In the genomic region with DNA sequence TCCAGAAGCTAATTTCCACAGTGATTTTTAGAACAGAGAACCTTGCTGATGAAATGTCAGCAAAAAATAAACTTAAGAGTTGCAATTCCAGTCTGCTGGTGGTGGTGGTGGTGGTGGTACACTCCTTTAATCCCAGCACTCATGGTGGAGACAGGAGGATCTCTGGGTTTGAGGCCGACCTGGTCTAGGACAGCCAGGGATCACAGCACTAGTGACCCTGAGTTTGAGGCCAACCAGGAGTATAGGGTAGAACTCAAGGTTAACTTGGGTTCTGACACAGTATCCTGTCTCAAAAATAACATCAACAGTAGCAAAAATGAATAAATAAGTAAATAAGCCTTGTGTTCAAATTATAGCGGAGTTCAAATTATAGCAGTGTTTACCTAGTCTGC, we compare ENCODE assay signal across 9 mouse cellular contexts. TPM values are rescaled to one million over a fixed set of nuclear protein-coding genes. Genes with fewer than 3 reads are reported as not detected.
DNase-seq lines count a peak whose midpoint lies in the region; ATAC-seq and TF ChIP-seq lines count a peak whose summit lies in the region.
"Had no signal": no experiment of that assay in that cellular context is flagged by ENCODE, and none has a peak within 500 bp of the region (broad histone marks: within the 10 kb centered on the region; RNA-seq: fewer than 3 reads in every experiment).

No protein-coding gene starts in this region.

- TF ChIP-seq CTCF in ES-Bruce4 (IDR thresholded peaks at IDR 0.05; ENCODE audit: low read depth, low read length), result no peak
- TF ChIP-seq CTCF in heart, postnatal 0 days (IDR thresholded peaks at IDR 0.05; ENCODE audit: low read depth), result no peak

- peak overlapping the region; percentile 60 for H3K4me3 ChIP-seq in heart, embryonic 11.5 days (ENCODE audit: low read depth, low read length)
- H3K4me3 ChIP-seq in ES-Bruce4 (ENCODE audit: low read depth, low read length), result peak overlapping the region; percentile 73
- peak overlapping the region; percentile 79 for H3K4me3 ChIP-seq in heart, postnatal 0 days (ENCODE audit: low read depth, low read length)
- H3K4me3 ChIP-seq in liver, embryonic 16.5 days (ENCODE audit: low read depth, low read length), result peak overlapping the region; percentile 79

- no peak for DNase-seq in heart, adult 11 months
- DNase-seq in heart, postnatal 0 days (ENCODE audit: low spot score), result no peak
- DNase-seq in right cerebral cortex, postnatal 36 days (ENCODE audit: low spot score in 2 of 2), result no peak
- DNase-seq in adrenal gland, postnatal 10 days, result no peak
- no peak for DNase-seq in gastrocnemius, adult 18-20 months (ENCODE audit: low spot score)

- H3K27ac ChIP-seq in heart, embryonic 11.5 days (ENCODE audit: low read depth, low read length), result peak overlapping the region; percentile 95
- H3K27ac ChIP-seq in ES-Bruce4 (ENCODE audit: insufficient read depth, low read length), result peak overlapping the region; percentile 66
- peak overlapping the region; percentile 98 for H3K27ac ChIP-seq in heart, postnatal 0 days (ENCODE audit: low read depth)
- peak overlapping the region; percentile 12; the same call in 1 of the 2 replicates for H3K27ac ChIP-seq in liver, embryonic 16.5 days (ENCODE audit: low read length)

- peak overlapping the region; percentile 73 for H3K9ac ChIP-seq in heart, embryonic 11.5 days (ENCODE audit: low read depth, low read length)
- H3K9ac ChIP-seq in ES-Bruce4 (ENCODE audit: low read depth, poor library complexity, severe bottlenecking), result peak overlapping the region; percentile 94
- peak overlapping the region; percentile 90 for H3K9ac ChIP-seq in heart, postnatal 0 days (replicated peaks; ENCODE audit: low read depth, low read length)
- H3K9ac ChIP-seq in liver, embryonic 16.5 days (ENCODE audit: low read depth, low read length), result no peak overlapping the region

- H3K4me1 ChIP-seq in heart, embryonic 11.5 days (ENCODE audit: control insufficient read depth, insufficient read depth, low read length), result peaks cover 18% of the 10 kb centered on the region
- peaks cover 4% of the 10 kb centered on the region for H3K4me1 ChIP-seq in ES-Bruce4 (ENCODE audit: control insufficient read depth, insufficient read depth, low read length)
- H3K4me1 ChIP-seq in heart, postnatal 0 days (ENCODE audit: control insufficient read depth, insufficient read depth), result peaks cover 12% of the 10 kb centered on the region; the same call in 1 of the 2 replicates
- H3K4me1 ChIP-seq in liver, embryonic 16.5 days (ENCODE audit: control insufficient read depth, low read depth, low read length), result peaks cover 16% of the 10 kb centered on the region

- no peaks in the 10 kb centered on the region for H3K9me3 ChIP-seq in heart, embryonic 11.5 days (replicated peaks; ENCODE audit: control insufficient read depth, low read length)
- H3K9me3 ChIP-seq in ES-Bruce4 (replicated peaks; ENCODE audit: control insufficient read depth, insufficient read depth, low read length, poor library complexity, severe bottlenecking), result no peaks in the 10 kb centered on the region
- no peaks in the 10 kb centered on the region for H3K9me3 ChIP-seq in heart, postnatal 0 days (replicated peaks; ENCODE audit: control insufficient read depth, low read length)
- no peaks in the 10 kb centered on the region for H3K9me3 ChIP-seq in liver, embryonic 16.5 days (replicated peaks; ENCODE audit: control insufficient read depth, low read length)

- TF ChIP-seq POLR2A in ES-Bruce4 (IDR thresholded peaks at IDR 0.05; ENCODE audit: insufficient read depth, low read length), result no peak

- no peaks in the 10 kb centered on the region for H3K36me3 ChIP-seq in heart, embryonic 11.5 days (ENCODE audit: control insufficient read depth, insufficient read depth, low read length)
- no peaks in the 10 kb centered on the region for H3K36me3 ChIP-seq in ES-Bruce4 (ENCODE audit: control insufficient read depth, insufficient read depth, low read length, poor library complexity, severe bottlenecking)
- H3K36me3 ChIP-seq in heart, postnatal 0 days (replicated peaks; ENCODE audit: control insufficient read depth, insufficient read depth, low read length), result no peaks in the 10 kb centered on the region
- no peaks in the 10 kb centered on the region; the same call in 1 of the 2 replicates for H3K36me3 ChIP-seq in liver, embryonic 16.5 days (ENCODE audit: control insufficient read depth, insufficient read depth)

- H3K27me3 ChIP-seq in heart, embryonic 11.5 days (ENCODE audit: control insufficient read depth, insufficient read depth, low read length), result no peaks in the 10 kb centered on the region
- no peaks in the 10 kb centered on the region for H3K27me3 ChIP-seq in ES-Bruce4 (ENCODE audit: control insufficient read depth, insufficient read depth, low read length, poor library complexity, severe bottlenecking)
- H3K27me3 ChIP-seq in heart, postnatal 0 days (ENCODE audit: control insufficient read depth, insufficient read depth, low read length), result no peaks in the 10 kb centered on the region
- no peaks in the 10 kb centered on the region for H3K27me3 ChIP-seq in liver, embryonic 16.5 days (ENCODE audit: control insufficient read depth, insufficient read depth, low read depth, low read length)

- WGBS in heart, embryonic 11.5 days (ENCODE audit: insufficient replicate concordance), result 50% methylated on average over 2 of the region's 2 CpGs
- WGBS in heart, postnatal 0 days, result 48% methylated on average over 2 of the region's 2 CpGs
- 55% methylated on average over 2 of the region's 2 CpGs for WGBS in liver, embryonic 16.5 days (ENCODE audit: insufficient replicate concordance)

- ATAC-seq in heart, embryonic 11.5 days (replicated peaks; ENCODE audit: insufficient number of reproducible peaks, low FRiP score, low TSS enrichment), result no peak
- ATAC-seq in heart, postnatal 0 days (ENCODE audit: insufficient read depth, low read depth), result no peak
- ATAC-seq in liver, embryonic 16.5 days (ENCODE audit: low read depth), result no peak

- no peak for TF ChIP-seq EP300 in ES-Bruce4 (IDR thresholded peaks at IDR 0.05; ENCODE audit: insufficient read depth, low read depth, low read length)
- no peak for TF ChIP-seq EP300 in heart, postnatal 0 days (IDR thresholded peaks at IDR 0.05; ENCODE audit: low read depth)

- H3K4me2 ChIP-seq in heart, embryonic 11.5 days, result peak overlapping the region; percentile 62
- H3K4me2 ChIP-seq in heart, postnatal 0 days (ENCODE audit: low read depth, low read length), result peak overlapping the region; percentile 62
- peak overlapping the region; percentile 79 for H3K4me2 ChIP-seq in liver, embryonic 16.5 days (ENCODE audit: low read depth, low read length)

RNA-seq across cellular contexts. Expression of a gene that starts 1.6 kb away (rescaled TPM):
- 27.7 and 30.3 TPM in 2 replicates for polyA plus RNA-seq in heart, embryonic 11.5 days (2014; fragmentation: Nextera tagmentation; extraction: Ambion mirVana)
- polyA plus RNA-seq in ES-Bruce4 (2011; ENCODE audit: insufficient read depth, insufficient read length, low read depth, missing spikeins), result 107 and 122 TPM in 2 replicates
- 35.4 and 42.8 TPM in 2 replicates for total RNA-seq in heart, postnatal 0 days (2014; rRNA removed; ENCODE audit: low replicate concordance)
- polyA plus RNA-seq in heart, postnatal 0 days (2015; fragmentation: Nextera tagmentation; extraction: Ambion mirVana), result 31.5 and 32.1 TPM in 2 replicates
- polyA plus RNA-seq in liver, embryonic 16.5 days (2015; fragmentation: Nextera tagmentation; extraction: Ambion mirVana), result 10.2 and 13.3 TPM in 2 replicates
- total RNA-seq in adrenal gland, postnatal 10 days (2021), result 100 to 1,000 TPM; 119 to 123 TPM
- 100 to 1,000 TPM; 133 to 135 TPM for total RNA-seq in gastrocnemius, adult 18-20 months (2021)

RNA-seq across cellular contexts. Expression of a gene that starts 11.5 kb away (rescaled TPM):
- 0.19 TPM in 1 of 2 replicates, not detected in the other for polyA plus RNA-seq in heart, embryonic 11.5 days (2014; fragmentation: Nextera tagmentation; extraction: Ambion mirVana)
- not detected in 2 replicates for polyA plus RNA-seq in ES-Bruce4 (2011; ENCODE audit: insufficient read depth, insufficient read length, low read depth, missing spikeins)
- not detected in 2 replicates for total RNA-seq in heart, postnatal 0 days (2014; rRNA removed; ENCODE audit: low replicate concordance)
- not detected in 2 replicates for polyA plus RNA-seq in heart, postnatal 0 days (2015; fragmentation: Nextera tagmentation; extraction: Ambion mirVana)
- 4.3 and 5.9 TPM in 2 replicates for polyA plus RNA-seq in liver, embryonic 16.5 days (2015; fragmentation: Nextera tagmentation; extraction: Ambion mirVana)
- total RNA-seq in adrenal gland, postnatal 10 days (2021), result 10 to 100 TPM; 10.9 to 22.9 TPM
- not detected for total RNA-seq in gastrocnemius, adult 18-20 months (2021)
- total RNA-seq: neutrophil, adult 5-6 weeks had no signal

RNA-seq across cellular contexts. Expression of a gene that starts 27.5 kb away (rescaled TPM):
- 0.06 TPM in 1 of 2 replicates, not detected in the other for polyA plus RNA-seq in heart, embryonic 11.5 days (2014; fragmentation: Nextera tagmentation; extraction: Ambion mirVana)
- polyA plus RNA-seq in ES-Bruce4 (2011; ENCODE audit: insufficient read depth, insufficient read length, low read depth, missing spikeins), result not detected in 2 replicates
- total RNA-seq in heart, postnatal 0 days (2014; rRNA removed; ENCODE audit: low replicate concordance), result not detected in 2 replicates
- not detected in 2 replicates for polyA plus RNA-seq in heart, postnatal 0 days (2015; fragmentation: Nextera tagmentation; extraction: Ambion mirVana)
- polyA plus RNA-seq in liver, embryonic 16.5 days (2015; fragmentation: Nextera tagmentation; extraction: Ambion mirVana), result 0.78 and 0.99 TPM in 2 replicates
- total RNA-seq in adrenal gland, postnatal 10 days (2021), result 1 to 10 TPM; 1.2 to 6.6 TPM
- not detected for total RNA-seq in gastrocnemius, adult 18-20 months (2021)

RNA-seq across cellular contexts. Expression of a gene that starts 40.0 kb away (rescaled TPM):
- polyA plus RNA-seq in heart, embryonic 11.5 days (2014; fragmentation: Nextera tagmentation; extraction: Ambion mirVana), result 0.65 and 1.2 TPM in 2 replicates
- 19.8 and 21.4 TPM in 2 replicates for polyA plus RNA-seq in ES-Bruce4 (2011; ENCODE audit: insufficient read depth, insufficient read length, low read depth, missing spikeins)
- total RNA-seq in heart, postnatal 0 days (2014; rRNA removed; ENCODE audit: low replicate concordance), result 1.1 TPM in 1 of 2 replicates, not detected in the other
- 0.51 and 0.59 TPM in 2 replicates for polyA plus RNA-seq in heart, postnatal 0 days (2015; fragmentation: Nextera tagmentation; extraction: Ambion mirVana)
- polyA plus RNA-seq in liver, embryonic 16.5 days (2015; fragmentation: Nextera tagmentation; extraction: Ambion mirVana), result 0.15 and 0.21 TPM in 2 replicates
- total RNA-seq in adrenal gland, postnatal 10 days (2021), result 1 to 10 TPM; 5.2 to 5.6 TPM
- under 1 TPM; 0.41 to 0.74 TPM for total RNA-seq in gastrocnemius, adult 18-20 months (2021)
- total RNA-seq: neutrophil, adult 5-6 weeks had no signal

RNA-seq across cellular contexts. Expression of a gene that starts 60.0 kb away (rescaled TPM):
- 1.7 TPM in 2 replicates for polyA plus RNA-seq in heart, embryonic 11.5 days (2014; fragmentation: Nextera tagmentation; extraction: Ambion mirVana)
- polyA plus RNA-seq in ES-Bruce4 (2011; ENCODE audit: insufficient read depth, insufficient read length, low read depth, missing spikeins), result 8.5 and 9.1 TPM in 2 replicates
- 0.73 and 0.97 TPM in 2 replicates for total RNA-seq in heart, postnatal 0 days (2014; rRNA removed; ENCODE audit: low replicate concordance)
- 1.4 and 1.8 TPM in 2 replicates for polyA plus RNA-seq in heart, postnatal 0 days (2015; fragmentation: Nextera tagmentation; extraction: Ambion mirVana)
- 12.2 and 13.2 TPM in 2 replicates for polyA plus RNA-seq in liver, embryonic 16.5 days (2015; fragmentation: Nextera tagmentation; extraction: Ambion mirVana)
- total RNA-seq in adrenal gland, postnatal 10 days (2021), result 1 to 10 TPM; 6.5 to 6.6 TPM
- under 1 TPM; 0.46 to 0.83 TPM for total RNA-seq in gastrocnemius, adult 18-20 months (2021)

Comparison
In these comparisons a context has a peak if more than half of its experiments do, and no peak if none do; other contexts are left out.
1. H3K27ac ChIP-seq: peak in every context shown above with its lines; median percentile 98 in heart, postnatal 0 days; 95 in heart, embryonic 11.5 days; 66 in ES-Bruce4; 12 in liver, embryonic 16.5 days.